Mouse (Mus musculus): ENCODE measurements at regions not wholly inside any gene's neighbourhood (a gene's known extent, or its start where the extent isn't known, plus 50 kb on each side); places are given as distances from the start of the nearest gene placed in this dataset.
A peak's percentile ranks its signal among the peaks of the same experiment; 100 is the strongest.

DNA sequence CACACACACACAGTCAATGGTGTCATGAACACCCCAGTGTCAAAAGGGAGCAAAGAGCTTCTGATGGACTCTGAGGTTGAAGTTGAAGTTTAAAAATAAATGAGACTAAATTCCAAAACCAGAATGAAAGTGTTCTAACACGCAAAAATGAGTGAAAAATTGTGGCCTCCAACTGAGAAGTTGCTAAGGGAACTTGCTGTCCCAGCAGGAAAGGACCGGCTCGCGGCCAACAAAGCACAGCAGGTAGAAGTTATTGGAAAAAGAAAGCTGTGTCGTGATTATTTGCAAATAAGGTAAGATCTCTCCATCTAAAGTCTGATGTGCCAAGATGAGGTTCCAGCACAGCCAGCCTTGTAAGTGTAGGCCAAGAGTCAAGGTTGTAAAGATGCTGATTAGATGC is 169.7 kb downstream of the Nrp2 start:
- Histone ChIP-seq H3K9me3 (no peaks in the 10 kb centered on the region), H3K27ac (no peak overlapping the region)

DNA sequence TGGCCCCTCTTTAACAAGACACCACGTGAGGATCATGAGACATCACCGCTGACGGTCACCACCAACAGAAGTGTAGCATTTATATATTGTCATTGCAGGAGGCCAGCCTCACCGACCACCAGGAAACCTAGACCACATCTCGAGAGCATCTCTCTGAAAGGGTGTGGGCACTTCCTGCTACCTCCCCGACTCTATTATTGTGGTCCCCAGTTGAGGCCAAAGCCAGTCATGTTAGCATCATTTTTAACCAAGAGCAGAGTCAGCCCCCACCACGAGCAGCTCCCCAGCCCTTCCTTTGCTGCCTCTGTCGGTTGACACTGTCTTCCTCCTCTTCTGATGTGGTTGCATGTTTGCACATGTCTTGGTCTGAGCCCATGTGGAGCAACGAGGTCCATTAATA is 172.5 kb downstream of the Nrp2 start:
- Histone ChIP-seq H3K4me3 (no peak overlapping the region), H3K36me3 (no peaks in the 10 kb centered on the region), H3K27ac (no peak overlapping the region), H3K9me3 (no peaks in the 10 kb centered on the region), H3K4me2 (no peak overlapping the region), H3K27me3 (no peaks in the 10 kb centered on the region), H3K4me1 (no peaks in the 10 kb centered on the region), H3K9ac (no peak overlapping the region)
- no peak for ATAC-seq (ENCODE audit: insufficient number of reproducible peaks, low FRiP score, low TSS enrichment, low read depth)
- WGBS: 72% methylated on average over 9 of the region's 9 CpGs

More for the DNA sequence above, 169.7 kb downstream of the Nrp2 start:
- Histone ChIP-seq H3K27me3 (no peaks in the 10 kb centered on the region), H3K9ac (no peak overlapping the region), H3K36me3 (no peaks in the 10 kb centered on the region), H3K4me1 (no peaks in the 10 kb centered on the region), H3K4me3 (no peak overlapping the region), H3K4me2 (no peak overlapping the region)
- WGBS: 73% methylated on average over 5 of the region's 5 CpGs
- ATAC-seq (ENCODE audit: insufficient number of reproducible peaks, low FRiP score, low TSS enrichment, low read depth): no peak

DNA sequence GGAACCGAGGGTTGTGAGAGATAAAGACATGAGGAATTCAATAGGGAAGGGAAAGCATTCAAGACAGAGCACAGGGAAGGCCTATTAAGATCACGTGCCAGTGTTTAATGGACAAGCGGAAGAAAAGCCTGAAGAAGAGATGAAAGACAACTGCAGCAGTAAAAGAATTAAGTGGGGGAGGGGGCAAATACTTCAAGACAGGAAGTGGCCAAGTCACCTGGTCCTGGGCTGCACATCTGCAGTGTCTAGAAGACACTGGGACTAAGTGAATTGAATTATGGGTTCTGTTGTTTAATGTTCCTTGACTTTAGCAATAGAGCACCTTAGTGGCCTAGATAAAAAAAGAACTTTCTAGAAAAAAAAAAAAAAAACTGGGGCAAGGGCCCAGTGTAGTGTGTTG is 173.6 kb downstream of the Nrp2 start:
- no peak overlapping the region for H3K9ac ChIP-seq
- H3K4me2 ChIP-seq: no peak overlapping the region
- no peaks in the 10 kb centered on the region for H3K9me3 ChIP-seq
- 58% methylated on average over 3 of the region's 3 CpGs for WGBS
- H3K27me3 ChIP-seq: no peaks in the 10 kb centered on the region
- no peak overlapping the region for H3K27ac ChIP-seq
- ATAC-seq (ENCODE audit: insufficient number of reproducible peaks, low FRiP score, low TSS enrichment, low read depth): no peak
- no peak overlapping the region for H3K4me3 ChIP-seq
- no peaks in the 10 kb centered on the region for H3K4me1 ChIP-seq
- no peaks in the 10 kb centered on the region for H3K36me3 ChIP-seq

- no peaks in the 10 kb centered on the region for H3K9me3 ChIP-seq
- H3K27me3 ChIP-seq: no peaks in the 10 kb centered on the region
- no peaks in the 10 kb centered on the region for H3K36me3 ChIP-seq
- no peak overlapping the region for H3K27ac ChIP-seq
- no peak overlapping the region for H3K4me2 ChIP-seq
- no peak for ATAC-seq (ENCODE audit: insufficient number of reproducible peaks, low FRiP score, low TSS enrichment, low read depth)
- H3K4me1 ChIP-seq: peaks cover 4% of the 10 kb centered on the region
- H3K9ac ChIP-seq: no peak overlapping the region
- H3K4me3 ChIP-seq: no peak overlapping the region
- WGBS: 54% methylated on average over 4 of the region's 4 CpGs
These were observed 177.8 kb downstream of the Nrp2 start for GRCm38 (mm10) chr1:62880882-62881291.

- Histone ChIP-seq H3K36me3 (no peaks in the 10 kb centered on the region), H3K4me3 (no peak overlapping the region), H3K27ac (no peak overlapping the region), H3K4me2 (no peak overlapping the region), H3K9ac (no peak overlapping the region), H3K4me1 (peaks cover 4% of the 10 kb centered on the region), H3K27me3 (no peaks in the 10 kb centered on the region), H3K9me3 (no peaks in the 10 kb centered on the region)
- no peak for ATAC-seq (ENCODE audit: insufficient number of reproducible peaks, low FRiP score, low TSS enrichment, low read depth)
- whole genome bisulfite sequencing: 79% methylated on average over 6 of the region's 6 CpGs
These were observed 178.4 kb downstream of the Nrp2 start for GRCm38 (mm10) chr1:62881477-62881876.

- no peak for ATAC-seq (ENCODE audit: insufficient number of reproducible peaks, low FRiP score, low TSS enrichment, low read depth)
- Histone ChIP-seq H3K9ac (no peak overlapping the region), H3K27ac (no peak overlapping the region), H3K4me2 (no peak overlapping the region), H3K27me3 (no peaks in the 10 kb centered on the region), H3K9me3 (no peaks in the 10 kb centered on the region), H3K4me3 (no peak overlapping the region), H3K4me1 (peaks cover 4% of the 10 kb centered on the region), H3K36me3 (no peaks in the 10 kb centered on the region)
- 89% methylated on average over 5 of the region's 5 CpGs for WGBS
These were observed 178.9 kb downstream of the Nrp2 start for GRCm38 (mm10) chr1:62882028-62882427.

DNA sequence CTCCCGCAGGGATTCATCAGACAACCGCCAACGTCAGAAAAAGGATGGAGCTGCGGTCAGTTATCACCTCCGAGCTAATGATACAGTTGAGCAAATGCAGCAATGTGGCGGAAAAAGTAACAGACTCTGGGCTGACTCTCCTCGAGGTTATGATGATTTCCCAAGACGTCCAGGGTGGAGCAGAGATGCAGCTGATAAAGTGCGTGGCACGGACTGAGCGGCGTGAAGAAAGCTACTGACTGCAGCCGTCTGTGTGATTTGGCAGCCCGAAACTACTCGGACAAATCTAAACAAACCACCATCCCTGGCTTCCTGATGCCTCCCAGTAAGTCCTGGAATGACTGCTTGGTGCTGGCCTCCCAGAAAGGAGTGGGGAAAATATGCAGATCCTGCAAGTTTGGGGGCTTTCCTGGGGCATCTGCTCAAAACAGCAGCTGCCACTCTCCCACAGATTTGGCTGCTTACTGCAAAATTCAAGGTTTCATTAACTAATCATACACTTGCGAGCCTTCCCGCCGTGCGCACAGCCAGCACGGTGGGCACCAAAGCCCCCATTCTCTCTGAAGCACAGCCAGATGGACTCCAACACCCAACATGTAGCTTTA is 181.9 kb downstream of the Nrp2 start:
- H3K9me3 ChIP-seq: no peaks in the 10 kb centered on the region
- no peak overlapping the region for H3K9ac ChIP-seq
- 0 out of 2 replicates have a peak overlapping the region, but pooled peaks have one; percentile 12 for H3K4me2 ChIP-seq
- H3K4me1 ChIP-seq: peaks cover 12% of the 10 kb centered on the region
- no peak overlapping the region for H3K4me3 ChIP-seq
- ATAC-seq (ENCODE audit: insufficient number of reproducible peaks, low FRiP score, low TSS enrichment, low read depth): no peak
- no peaks in the 10 kb centered on the region for H3K27me3 ChIP-seq
- H3K36me3 ChIP-seq: no peaks in the 10 kb centered on the region
- H3K27ac ChIP-seq: no peak overlapping the region
- 54% methylated on average over 20 of the region's 20 CpGs for WGBS

DNA sequence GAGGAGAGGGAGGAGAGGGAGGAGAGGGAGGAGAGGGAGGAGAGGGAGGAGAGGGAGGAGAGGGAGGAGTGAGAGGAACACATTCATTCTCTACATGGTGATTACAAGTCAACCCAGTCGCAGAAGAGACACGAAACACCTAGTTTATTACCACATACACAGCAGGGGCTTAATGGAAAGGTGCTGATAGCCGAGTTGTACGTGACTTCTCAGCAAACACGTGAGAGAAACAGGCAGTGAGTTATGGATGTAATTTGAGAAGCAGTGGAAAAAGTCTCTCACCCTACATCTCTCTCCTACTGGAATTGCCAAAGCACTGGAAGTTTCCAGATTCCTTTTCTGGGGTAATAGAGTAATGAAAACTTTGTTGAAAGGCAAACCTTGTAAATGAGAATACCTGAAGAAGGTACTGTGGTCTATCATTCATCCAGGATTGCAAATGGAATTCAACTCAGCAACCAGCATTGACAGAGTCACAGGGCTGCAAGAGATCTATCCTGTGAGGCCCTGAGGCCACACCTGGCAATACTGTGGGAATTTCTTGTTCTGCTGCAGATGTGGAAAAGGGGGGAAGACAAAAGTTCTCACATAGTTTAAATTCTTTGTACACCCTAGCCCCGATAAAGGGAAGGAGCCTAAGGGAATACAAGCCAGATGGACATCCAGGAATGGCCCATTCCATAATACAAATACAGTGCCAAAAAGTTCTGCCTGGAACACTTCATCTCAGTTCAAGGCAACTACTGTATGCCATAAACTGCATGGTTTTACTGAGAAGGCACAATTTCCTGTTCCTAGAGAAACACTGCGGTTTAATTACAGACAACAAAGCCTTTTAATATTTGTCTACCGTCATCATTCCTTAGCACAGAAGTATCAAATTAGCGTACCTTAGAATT is 184.7 kb downstream of the Nrp2 start:
- no peak overlapping the region for H3K9ac ChIP-seq
- WGBS: 8% methylated on average over 9 of the region's 9 CpGs
- ATAC-seq (ENCODE audit: insufficient number of reproducible peaks, low FRiP score, low TSS enrichment, low read depth): no peak
- no peaks in the 10 kb centered on the region for H3K27me3 ChIP-seq
- no peaks in the 10 kb centered on the region for H3K36me3 ChIP-seq
- H3K4me3 ChIP-seq: no peak overlapping the region
- H3K9me3 ChIP-seq: 0 out of 2 replicates have a peak, but pooled peaks cover 1% of the 10 kb centered on the region
- H3K4me1 ChIP-seq: peaks cover 12% of the 10 kb centered on the region
- peak overlapping the region; percentile 68 for H3K27ac ChIP-seq
- H3K4me2 ChIP-seq: no peak overlapping the region

DNA sequence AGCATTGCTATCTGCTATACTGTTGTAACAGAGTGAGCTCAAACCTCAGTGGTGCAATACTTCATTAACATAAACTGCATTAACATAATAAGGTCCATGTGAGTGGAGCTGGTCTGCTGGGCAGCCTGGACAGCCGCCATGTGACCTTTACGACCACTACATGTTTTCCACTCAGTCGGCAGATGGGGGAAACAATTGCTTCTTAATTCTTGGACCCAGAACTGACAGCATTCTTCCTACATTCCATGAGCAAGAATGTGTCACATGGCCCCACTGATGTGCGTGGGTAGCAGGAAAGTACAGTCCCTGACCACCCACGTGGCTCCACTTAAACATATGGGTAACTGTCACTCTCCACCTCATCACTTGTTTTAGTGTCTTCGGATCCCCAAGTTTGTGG is 198.3 kb downstream of the Nrp2 start:
- ATAC-seq (ENCODE audit: insufficient number of reproducible peaks, low FRiP score, low TSS enrichment, low read depth): no peak
- no peak overlapping the region for H3K9ac ChIP-seq
- peaks cover 5% of the 10 kb centered on the region; the same call in 1 of the 2 replicates for H3K4me1 ChIP-seq
- H3K4me2 ChIP-seq: no peak overlapping the region
- H3K4me3 ChIP-seq: no peak overlapping the region
- H3K27me3 ChIP-seq: no peaks in the 10 kb centered on the region
- H3K27ac ChIP-seq: no peak overlapping the region
- 35% methylated on average over 6 of the region's 6 CpGs for WGBS
- H3K36me3 ChIP-seq: no peaks in the 10 kb centered on the region
- H3K9me3 ChIP-seq: no peaks in the 10 kb centered on the region

DNA sequence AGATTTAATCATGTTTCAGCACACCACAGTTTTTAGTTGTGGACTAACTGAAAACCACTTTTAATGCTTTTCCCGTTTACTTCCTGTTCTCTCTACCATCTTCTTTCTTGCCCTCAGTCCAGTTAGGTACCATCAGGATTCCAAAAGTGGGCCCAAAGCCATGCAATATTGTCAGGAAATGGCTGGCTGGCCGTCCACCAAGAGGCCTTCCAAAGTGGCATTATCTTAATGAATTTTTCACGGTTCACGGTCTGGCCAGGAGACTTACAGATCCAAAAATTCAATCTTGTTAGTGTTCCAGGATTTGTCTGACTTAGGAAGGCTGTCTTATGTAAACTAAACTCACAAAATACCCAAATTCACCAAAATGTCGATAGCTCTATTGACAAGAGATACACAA is 198.8 kb downstream of the Nrp2 start:
- Histone ChIP-seq H3K4me3 (no peak overlapping the region), H3K4me2 (no peak overlapping the region), H3K9ac (no peak overlapping the region), H3K4me1 (peaks cover 5% of the 10 kb centered on the region; the same call in 1 of the 2 replicates), H3K9me3 (no peaks in the 10 kb centered on the region), H3K36me3 (no peaks in the 10 kb centered on the region), H3K27me3 (no peaks in the 10 kb centered on the region), H3K27ac (no peak overlapping the region)
- WGBS: 65% methylated on average over 5 of the region's 5 CpGs
- no peak for ATAC-seq (ENCODE audit: insufficient number of reproducible peaks, low FRiP score, low TSS enrichment, low read depth)

- Histone ChIP-seq H3K4me3 (no peak overlapping the region), H3K9me3 (no peaks in the 10 kb centered on the region), H3K4me2 (no peak overlapping the region), H3K4me1 (peaks cover 5% of the 10 kb centered on the region; the same call in 1 of the 2 replicates), H3K27ac (no peak overlapping the region), H3K27me3 (no peaks in the 10 kb centered on the region), H3K9ac (no peak overlapping the region), H3K36me3 (no peaks in the 10 kb centered on the region)
- ATAC-seq (ENCODE audit: insufficient number of reproducible peaks, low FRiP score, low TSS enrichment, low read depth): no peak
- 86% methylated on average over 6 of the region's 6 CpGs for WGBS
These were observed 199.9 kb downstream of the Nrp2 start for GRCm38 (mm10) chr1:62902931-62903453.

DNA sequence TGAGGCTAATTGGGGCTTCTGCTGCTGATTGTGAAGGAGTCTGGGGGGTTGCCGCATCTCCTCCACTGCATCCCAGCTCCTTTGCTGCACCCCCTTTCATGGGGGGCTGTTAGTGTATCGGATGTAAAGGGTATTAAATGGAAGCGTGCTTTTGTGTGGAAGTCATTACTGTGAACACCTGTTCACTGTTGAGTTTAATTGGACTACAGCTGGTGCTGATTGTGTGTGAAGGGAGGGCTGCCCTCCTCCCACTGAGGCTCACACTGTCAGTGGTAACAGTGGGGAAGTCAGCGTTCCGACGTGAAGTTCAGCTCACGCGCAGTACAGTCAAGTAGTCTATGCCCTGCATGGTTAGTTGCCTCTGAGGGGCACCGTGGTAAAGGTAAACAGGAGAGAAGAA is 202.7 kb downstream of the Nrp2 start:
- H3K4me1 ChIP-seq: peaks cover 20% of the 10 kb centered on the region
- WGBS: 26% methylated on average over 9 of the region's 9 CpGs
- H3K9ac ChIP-seq: no peak overlapping the region
- H3K36me3 ChIP-seq: no peaks in the 10 kb centered on the region
- no peak overlapping the region for H3K4me3 ChIP-seq
- H3K27ac ChIP-seq: no peak overlapping the region
- no peaks in the 10 kb centered on the region for H3K9me3 ChIP-seq
- ATAC-seq (ENCODE audit: insufficient number of reproducible peaks, low FRiP score, low TSS enrichment, low read depth): no peak
- H3K27me3 ChIP-seq: no peaks in the 10 kb centered on the region
- H3K4me2 ChIP-seq: no peak overlapping the region

Data from limb, embryonic 15.5 days (tissue).